Mouse (Mus musculus): ENCODE measurements around the gene Eps8. TPM values are rescaled to one million over a fixed set of nuclear protein-coding genes. Genes with fewer than 3 reads are reported as not detected.

Eps8 gene
- 10 to 100 TPM; 30.1 to 32.2 TPM for total RNA-seq (2021)
- long read RNA-seq, experiment 1, full-length matches to known transcripts = 22 of 33 reads
- long read RNA-seq, experiment 1, partial matches to known transcripts = 4 of 33 reads
- long read RNA-seq, experiment 1, other reads (novel, unspliced or antisense) = 7 of 33 reads
- long read RNA-seq, experiment 2, full-length matches to known transcripts = 24 of 36 reads
- long read RNA-seq, experiment 2, partial matches to known transcripts = 3 of 36 reads
- long read RNA-seq, experiment 2, other reads (novel, unspliced or antisense) = 9 of 36 reads

GRCm38 (mm10) chr6:137654776-137655175, at the start of gene Eps8:
Gene Eps8, minus strand, starts transcription at chr6:137654876.
- intact Hi-C loops (cut with DNase I) = no loop called here
- no peak for DNase-seq (ENCODE audit: low spot score in 2 of 2)

GRCm38 (mm10) chr6:137703431-137703830, 48.8 kb upstream of the Eps8 start:
- intact Hi-C loops (cut with DNase I) = no loop called here

GRCm38 (mm10) chr6:137702918-137703317, 48.2 kb upstream of the Eps8 start:
- intact Hi-C loops (cut with DNase I) = no loop called here

More at GRCm38 (mm10) chr6:137703431-137703830, 48.8 kb upstream of the Eps8 start:
- DNase-seq (ENCODE audit: low spot score in 2 of 2) = no peak

GRCm38 (mm10) chr6:137702186-137702585, 47.5 kb upstream of the Eps8 start:
- intact Hi-C loops (cut with DNase I) = no loop called here
- DNase-seq (ENCODE audit: low spot score in 2 of 2) = no peak

More at GRCm38 (mm10) chr6:137702918-137703317, 48.2 kb upstream of the Eps8 start:
- DNase-seq (ENCODE audit: low spot score in 2 of 2) = no peak

- intact Hi-C loops (cut with DNase I) = no loop called here
- no peak for DNase-seq (ENCODE audit: low spot score in 2 of 2)
These were observed 44.8 kb upstream of the Eps8 start for GRCm38 (mm10) chr6:137699434-137699833.

- intact Hi-C loops (cut with DNase I) = no loop called here
- no peak for DNase-seq (ENCODE audit: low spot score in 2 of 2)
These were observed 41.9 kb upstream of the Eps8 start for GRCm38 (mm10) chr6:137696445-137697204.

- intact Hi-C loops (cut with DNase I) = no loop called here
- DNase-seq (ENCODE audit: low spot score in 2 of 2) = no peak
These were observed 40.4 kb upstream of the Eps8 start for GRCm38 (mm10) chr6:137695046-137695445.

- no peak for DNase-seq (ENCODE audit: low spot score in 2 of 2)
- intact Hi-C loops (cut with DNase I) = no loop called here
These were observed 39.6 kb upstream of the Eps8 start for GRCm38 (mm10) chr6:137694310-137694709.

GRCm38 (mm10) chr6:137690550-137691119, 36.0 kb upstream of the Eps8 start:
- intact Hi-C loops (cut with DNase I) = no loop called here
- no peak for DNase-seq (ENCODE audit: low spot score in 2 of 2)

GRCm38 (mm10) chr6:137688506-137689105, 33.9 kb upstream of the Eps8 start:
- intact Hi-C loops (cut with DNase I) = no loop called here
- no peak for DNase-seq (ENCODE audit: low spot score in 2 of 2)

GRCm38 (mm10) chr6:137688079-137688478, 33.4 kb upstream of the Eps8 start:
- intact Hi-C loops (cut with DNase I) = no loop called here
- no peak for DNase-seq (ENCODE audit: low spot score in 2 of 2)

- DNase-seq (ENCODE audit: low spot score in 2 of 2) = no peak
- intact Hi-C loops (cut with DNase I) = no loop called here
These were observed 33.0 kb upstream of the Eps8 start for GRCm38 (mm10) chr6:137687667-137688066.

GRCm38 (mm10) chr6:137682629-137683028, 28.0 kb upstream of the Eps8 start:
- intact Hi-C loops (cut with DNase I) = no loop called here

GRCm38 (mm10) chr6:137681000-137681399, 26.3 kb upstream of the Eps8 start:
- DNase-seq (ENCODE audit: low spot score in 2 of 2) = no peak
- intact Hi-C loops (cut with DNase I) = no loop called here

More at GRCm38 (mm10) chr6:137682629-137683028, 28.0 kb upstream of the Eps8 start:
- no peak for DNase-seq (ENCODE audit: low spot score in 2 of 2)

GRCm38 (mm10) chr6:137676581-137676980, 21.9 kb upstream of the Eps8 start:
- DNase-seq (ENCODE audit: low spot score in 2 of 2) = no peak
- intact Hi-C loops (cut with DNase I) = no loop called here

- DNase-seq (ENCODE audit: low spot score in 2 of 2) = no peak
- intact Hi-C loops (cut with DNase I) = no loop called here
These were observed 20.9 kb upstream of the Eps8 start for GRCm38 (mm10) chr6:137675556-137675955.

GRCm38 (mm10) chr6:137673301-137673700, 18.6 kb upstream of the Eps8 start:
- no peak for DNase-seq (ENCODE audit: low spot score in 2 of 2)
- intact Hi-C loops (cut with DNase I) = no loop called here

GRCm38 (mm10) chr6:137671561-137671960, 16.9 kb upstream of the Eps8 start:
- DNase-seq (ENCODE audit: low spot score in 2 of 2) = no peak
- intact Hi-C loops (cut with DNase I) = no loop called here

- intact Hi-C loops (cut with DNase I) = no loop called here
- no peak for DNase-seq (ENCODE audit: low spot score in 2 of 2)
These were observed 16.1 kb upstream of the Eps8 start for GRCm38 (mm10) chr6:137670820-137671219.

GRCm38 (mm10) chr6:137669876-137670275, 15.2 kb upstream of the Eps8 start:
- DNase-seq (ENCODE audit: low spot score in 2 of 2) = no peak
- intact Hi-C loops (cut with DNase I) = no loop called here

Measured in left cerebral cortex, postnatal 14 days (tissue).